Mouse (Mus musculus) cerebellum, adult 2 months (tissue): ENCODE measurements around the gene Bach2.

Experiments used
- CTCF ChIP-seq: fragments of 200-500 bp; IDR thresholded peaks from 2 replicates; pipeline ENCODE4 v1.5.1; 2011; ENCODE audit warnings: low read depth, mild to moderate bottlenecking, control low read depth, low read length, moderate library complexity, borderline replicate concordance; ENCODE audit not compliant: insufficient read depth
- POLR2A ChIP-seq: fragments of 200-500 bp; IDR thresholded peaks from 2 replicates; pipeline ENCODE4 v1.6.1; 2011; ENCODE audit warnings: low read length, control low read depth, borderline replicate concordance; ENCODE audit not compliant: insufficient read depth

GRCm38 (mm10) chr4:32507041-32507440, 268.4 kb downstream of the Bach2 start:
- TF ChIP-seq POLR2A: no peak
- no peak for TF ChIP-seq CTCF
